Mouse (Mus musculus): ENCODE data around the gene Umodl1. TPM values are rescaled to one million over a fixed set of nuclear protein-coding genes. Genes with fewer than 3 reads are reported as not detected.
A peak's percentile ranks its signal among the peaks of the same experiment; 100 is the strongest.

Umodl1 gene
- total RNA-seq (2022) = 1 to 10 TPM in 2 of 4 experiments, not detected in 2; 1.4 to 2.5 TPM

GRCm38 (mm10) chr17:30954340-30954739 lies at the start of gene Umodl1:
Gene Umodl1, plus strand, starts transcription at chr17:30954640.
- DNase-seq = no peak

- no peak for DNase-seq
Measured at GRCm38 (mm10) chr17:30907577-30907976, 46.9 kb upstream of the Umodl1 start.

- DNase-seq = peak; percentile 49
Measured at GRCm38 (mm10) chr17:30910866-30911731, 43.3 kb upstream of the Umodl1 start.

GRCm38 (mm10) chr17:30911732-30912088 lies 42.7 kb upstream of the Umodl1 start:
- DNase-seq = no peak

- DNase-seq = no peak
Measured at GRCm38 (mm10) chr17:30912536-30912935, 41.9 kb upstream of the Umodl1 start.

GRCm38 (mm10) chr17:30914264-30914663 lies 40.2 kb upstream of the Umodl1 start:
- DNase-seq = no peak

- no peak for DNase-seq
Measured at GRCm38 (mm10) chr17:30923566-30923965, 30.9 kb upstream of the Umodl1 start.

- DNase-seq = no peak
Measured at GRCm38 (mm10) chr17:30930827-30931226, 23.6 kb upstream of the Umodl1 start.

- no peak for DNase-seq
Measured at GRCm38 (mm10) chr17:30932836-30933235, 21.6 kb upstream of the Umodl1 start.

GRCm38 (mm10) chr17:30935301-30935700 lies 19.1 kb upstream of the Umodl1 start:
- no peak for DNase-seq

GRCm38 (mm10) chr17:30938554-30938953 lies 15.9 kb upstream of the Umodl1 start:
- no peak for DNase-seq

- DNase-seq = peak; percentile 5
Measured at GRCm38 (mm10) chr17:30948382-30948781, 6.1 kb upstream of the Umodl1 start.

- DNase-seq = peak; percentile 14
Measured at GRCm38 (mm10) chr17:30950780-30951179, 3.7 kb upstream of the Umodl1 start.

- no peak for DNase-seq
Measured at GRCm38 (mm10) chr17:30951600-30951999, 2.8 kb upstream of the Umodl1 start.

GRCm38 (mm10) chr17:30961936-30962592 lies 7.6 kb downstream of the Umodl1 start:
- DNase-seq = no peak

GRCm38 (mm10) chr17:30962880-30963279 lies 8.4 kb downstream of the Umodl1 start:
- no peak for DNase-seq

- no peak for DNase-seq
Measured at GRCm38 (mm10) chr17:30969983-30970382, 15.5 kb downstream of the Umodl1 start.

GRCm38 (mm10) chr17:30971877-30972276 lies 17.4 kb downstream of the Umodl1 start:
- no peak for DNase-seq

- no peak for DNase-seq
Measured at GRCm38 (mm10) chr17:30973332-30973731, 18.9 kb downstream of the Umodl1 start.

GRCm38 (mm10) chr17:30977290-30977689 lies 22.9 kb downstream of the Umodl1 start:
- DNase-seq = no peak

GRCm38 (mm10) chr17:30978556-30978955 lies 24.1 kb downstream of the Umodl1 start:
- no peak for DNase-seq

GRCm38 (mm10) chr17:30983521-30983920 lies 29.1 kb downstream of the Umodl1 start:
- DNase-seq = peak; percentile 29

GRCm38 (mm10) chr17:30990254-30990653 lies 35.8 kb downstream of the Umodl1 start:
- no peak for DNase-seq

- DNase-seq = no peak
Measured at GRCm38 (mm10) chr17:30996296-30996695, 41.9 kb downstream of the Umodl1 start.
